Mouse (Mus musculus) cerebellum, adult (tissue): Measurements from ENCODE around the gene Cypt14.
"Not testable (repeated sequence)": the region's sequence is repeated elsewhere in the genome, so short reads cannot be mapped to it uniquely, and the experiment has no call there.

Source experiments
- ATAC-seq: cut with Nextera tagmentation; 2 replicates; pipeline ENCODE4 v1.9.2; 2017; ENCODE audit warnings: mild to moderate bottlenecking, moderate library complexity, mixed read lengths; ENCODE audit not compliant: insufficient number of reproducible peaks, low FRiP score, low TSS enrichment

Gene Cypt14

DNA sequence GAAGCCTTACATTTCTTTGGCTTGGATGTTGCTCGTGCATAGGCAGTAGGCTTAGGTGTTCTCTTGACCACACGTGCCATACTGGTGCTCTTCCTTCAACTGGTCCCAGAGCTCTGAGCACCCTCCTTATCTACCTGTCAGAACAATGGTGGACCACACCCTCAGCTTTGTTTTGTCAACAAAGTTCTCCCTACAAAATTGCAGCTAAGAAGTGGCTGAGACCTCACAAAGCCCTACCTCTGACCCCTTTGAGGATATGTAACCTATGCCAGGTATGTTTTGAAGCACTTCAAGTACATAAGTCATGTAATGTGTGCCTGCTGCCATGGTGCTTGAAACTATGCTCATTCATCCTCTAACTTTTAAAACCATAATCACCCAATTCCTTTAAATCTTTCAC is at the start of gene Cypt14:
TSS of gene Cypt14 (minus strand) at position 101 of the 400 bp plus-strand sequence.
- not testable (repeated sequence) for ATAC-seq
